Mouse (Mus musculus) layer of hippocampus, postnatal 36 days (tissue): ENCODE measurements around the gene Vasp. TPM values are rescaled to one million over a fixed set of nuclear protein-coding genes. Genes with fewer than 3 reads are reported as not detected.

Experiments
- DNase-seq, 2 experiments: peaks; one replicate each; pipeline ENCODE4 v3.0.0; 2022
- total RNA-seq, 2 experiments: library from RNA; stranded (reverse); gene quantifications; 2 replicates each; pipeline ENCODE4 v1.2.3; 2021

Gene Vasp
- total RNA-seq, 2 experiments from 2014 or later = 15.2 to 21.2 TPM

- no peak for DNase-seq
Observed at GRCm38 (mm10) chr7:19209494-19209893, 62.1 kb downstream of the Vasp start.

GRCm38 (mm10) chr7:19208944-19209472, 62.6 kb downstream of the Vasp start:
- peak in 1 of 2 experiments; percentile 36 for DNase-seq

- no peak for DNase-seq
Observed at GRCm38 (mm10) chr7:19208201-19208910, 63.3 kb downstream of the Vasp start.

Other genes with a start within 250 kb of the Vasp start
- gene Foxa3, start 248.3 kb downstream of the Vasp start, total RNA-seq = not detected
- gene Sympk, start 247.4 kb downstream of the Vasp start, total RNA-seq = 100 to 1,000 TPM; 111 to 113 TPM
- under 1 TPM; 0.15 to 0.33 TPM for gene Rsph6a, start 217.1 kb downstream of the Vasp start, total RNA-seq
- gene Dmwd, start 195.6 kb downstream of the Vasp start, total RNA-seq = 100 to 1,000 TPM; 136 to 143 TPM
- 10 to 100 TPM; 36.3 to 48.1 TPM for gene Dmpk, start 188.0 kb downstream of the Vasp start, total RNA-seq
- 1 to 10 TPM; 2.5 to 2.8 TPM for gene Six5, start 177.2 kb downstream of the Vasp start, total RNA-seq
- gene Gm4969, start 153.4 kb downstream of the Vasp start, total RNA-seq = under 1 TPM; 0.40 to 0.43 TPM
- 10 to 100 TPM; 14.2 to 14.3 TPM for gene Fbxo46, start 152.0 kb downstream of the Vasp start, total RNA-seq
- 10 to 100 TPM; 18.1 to 18.6 TPM for gene Qpctl, start 122.5 kb downstream of the Vasp start, total RNA-seq
- gene Snrpd2, start 122.1 kb downstream of the Vasp start, total RNA-seq = 10 to 100 TPM; 79.1 to 79.2 TPM
- gene Gipr, start 105.7 kb downstream of the Vasp start, total RNA-seq = 1 to 10 TPM in 1 of 2 experiments, under 1 TPM in 1; 0.62 to 1.9 TPM
- 100 to 1,000 TPM; 145 to 149 TPM for gene Eml2, start 95.4 kb downstream of the Vasp start, total RNA-seq
- gene Gpr4, start 59.3 kb downstream of the Vasp start, total RNA-seq = 1 to 10 TPM; 2.4 to 2.5 TPM
- 10 to 100 TPM; 40.5 to 40.8 TPM for gene Opa3, start 43.5 kb downstream of the Vasp start, total RNA-seq
- gene Ppm1n, start 8.2 kb upstream of the Vasp start, total RNA-seq = under 1 TPM; 0.20 to 0.33 TPM
- 10 to 100 TPM; 89.7 to 91.3 TPM for gene Rtn2, start 10.8 kb upstream of the Vasp start, total RNA-seq
- 10 to 100 TPM; 12.6 to 18.8 TPM for gene Fosb, start 38.2 kb upstream of the Vasp start, total RNA-seq
- gene Ercc1, start 73.0 kb upstream of the Vasp start, total RNA-seq = 10 to 100 TPM; 44.4 to 53.4 TPM
- 10 to 100 TPM; 17.6 to 19.4 TPM for gene Cd3eap, start 87.7 kb upstream of the Vasp start, total RNA-seq
- gene Ppp1r13l, start 87.9 kb upstream of the Vasp start, total RNA-seq = 1 to 10 TPM; 6.0 to 7.0 TPM
- gene Ercc2, start 110.2 kb upstream of the Vasp start, total RNA-seq = 10 to 100 TPM; 36.2 to 37.1 TPM
- gene Klc3, start 132.3 kb upstream of the Vasp start, total RNA-seq = 1 to 10 TPM; 3.1 to 3.4 TPM
- gene Ckm, start 133.0 kb upstream of the Vasp start, total RNA-seq = under 1 TPM in 1 of 2 experiments, not detected in 1; 0.27 TPM
- 100 to 1,000 TPM in 1 of 2 experiments, 10 to 100 TPM in 1; 90.6 to 102 TPM for gene Mark4, start 187.0 kb upstream of the Vasp start, total RNA-seq
- under 1 TPM; 0.18 to 0.20 TPM for gene Exoc3l2, start 191.5 kb upstream of the Vasp start, total RNA-seq
- gene Bloc1s3, start 236.6 kb upstream of the Vasp start, total RNA-seq = 1 to 10 TPM; 6.8 to 6.9 TPM
- gene Trappc6a, start 236.6 kb upstream of the Vasp start, total RNA-seq = 10 to 100 TPM; 19.8 to 21.5 TPM
- gene Nkpd1, start 246.0 kb upstream of the Vasp start, total RNA-seq = under 1 TPM; 0.37 to 0.48 TPM